Mouse (Mus musculus): ENCODE results near the gene Atp8b2.
A peak's percentile ranks its signal among the peaks of the same experiment; 100 is the strongest.

Gene Atp8b2

GRCm38 (mm10) chr3:89899511-89899908 is 63.8 kb downstream of the Atp8b2 start:
- no peak for DNase-seq (ENCODE audit: low spot score)

- peak; percentile 41 for DNase-seq (ENCODE audit: low spot score)
These were observed 64.3 kb downstream of the Atp8b2 start for GRCm38 (mm10) chr3:89898870-89899510.

- DNase-seq (ENCODE audit: low spot score) = no peak
These were observed 65.3 kb downstream of the Atp8b2 start for GRCm38 (mm10) chr3:89898011-89898410.

GRCm38 (mm10) chr3:89897204-89897796 is 66.0 kb downstream of the Atp8b2 start:
- DNase-seq (ENCODE audit: low spot score) = peak; percentile 20

- peak; percentile 52 for DNase-seq (ENCODE audit: low spot score)
These were observed 66.7 kb downstream of the Atp8b2 start for GRCm38 (mm10) chr3:89896571-89896970.

- DNase-seq (ENCODE audit: low spot score) = no peak
These were observed 70.7 kb downstream of the Atp8b2 start for GRCm38 (mm10) chr3:89892517-89893106.

GRCm38 (mm10) chr3:89891696-89892095 is 71.6 kb downstream of the Atp8b2 start:
- DNase-seq (ENCODE audit: low spot score) = no peak

- DNase-seq (ENCODE audit: low spot score) = no peak
These were observed 73.4 kb downstream of the Atp8b2 start for GRCm38 (mm10) chr3:89889841-89890430.

Data from urinary bladder, postnatal 14 days (tissue).